Mouse (Mus musculus): Measurements from ENCODE around the gene Tmem150c. TPM values are rescaled to one million over a fixed set of nuclear protein-coding genes. Genes with fewer than 3 reads are reported as not detected.

Tmem150c gene
- polyA plus RNA-seq, 1 experiment from 2014 or later, result 5.2 TPM

DNA sequence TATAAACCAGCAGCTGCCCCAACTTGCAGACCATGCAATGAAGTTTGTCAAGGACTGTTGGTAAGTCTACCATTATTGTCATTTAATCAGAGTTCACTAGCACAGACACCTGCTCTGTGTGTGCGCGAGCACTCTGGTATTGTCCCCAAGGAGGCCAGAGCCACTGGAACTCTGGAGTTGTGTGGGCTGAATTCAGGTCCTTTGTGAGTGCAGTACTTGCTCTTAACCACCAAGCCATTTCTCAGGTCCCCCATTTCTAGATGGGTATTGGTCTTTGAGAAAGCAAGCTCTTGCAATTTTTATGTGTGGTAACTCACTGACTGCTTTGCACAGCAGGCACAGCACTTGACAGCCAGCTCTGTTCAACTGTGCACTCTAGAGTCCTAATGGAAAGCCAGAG, 127.5 kb downstream of the Tmem150c start:
- no peak overlapping the region for H3K27ac ChIP-seq (replicated peaks; ENCODE audit: low read depth, low read length)
- H3K4me3 ChIP-seq (ENCODE audit: low read depth, low read length), result no peak overlapping the region
- ATAC-seq (ENCODE audit: low read depth), result no peak
- H3K27me3 ChIP-seq (replicated peaks; ENCODE audit: control insufficient read depth, insufficient read depth, low read length), result no peaks in the 10 kb centered on the region
- H3K4me1 ChIP-seq (ENCODE audit: control insufficient read depth, insufficient read depth, low read length), result peaks cover 10% of the 10 kb centered on the region
- DNase-seq (ENCODE audit: low spot score), result no peak
- 89% methylated on average over 2 of the region's 2 CpGs for WGBS
- H3K4me2 ChIP-seq (ENCODE audit: low read depth, low read length), result no peak overlapping the region
- H3K36me3 ChIP-seq (ENCODE audit: control insufficient read depth, insufficient read depth, low read length), result peaks cover 56% of the 10 kb centered on the region
- no peak overlapping the region for H3K9ac ChIP-seq (ENCODE audit: low read depth, low read length)
- no peaks in the 10 kb centered on the region for H3K9me3 ChIP-seq (ENCODE audit: control insufficient read depth, low read length)

DNA sequence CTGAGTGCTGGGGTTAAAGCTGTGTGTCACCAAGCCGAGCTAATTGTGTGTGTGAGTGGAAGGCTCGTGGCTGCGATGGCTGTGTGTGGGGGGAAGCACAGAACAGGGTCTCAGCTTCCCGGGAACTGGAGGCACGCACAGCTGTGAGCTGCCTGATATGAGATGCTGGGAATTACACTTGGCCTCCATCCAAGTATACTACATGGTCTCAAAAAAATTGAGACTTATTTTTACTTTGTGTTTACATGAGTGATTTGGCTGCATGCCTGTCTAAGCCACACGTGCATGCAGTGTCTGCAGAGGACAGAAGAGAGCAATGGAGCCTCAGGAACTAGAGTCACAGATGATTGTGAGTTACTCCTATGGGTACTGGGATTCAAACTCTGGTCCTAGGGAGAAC, 129.5 kb downstream of the Tmem150c start:
- DNase-seq (ENCODE audit: low spot score) (peak; percentile 95), ATAC-seq (ENCODE audit: low read depth) (peak; percentile 82)
- Histone ChIP-seq H3K36me3 (ENCODE audit: control insufficient read depth, insufficient read depth, low read length) (peaks cover 37% of the 10 kb centered on the region), H3K9ac (ENCODE audit: low read depth, low read length) (no peak overlapping the region), H3K4me1 (ENCODE audit: control insufficient read depth, insufficient read depth, low read length) (peaks cover 6% of the 10 kb centered on the region), H3K4me2 (ENCODE audit: low read depth, low read length) (no peak overlapping the region), H3K27me3 (replicated peaks; ENCODE audit: control insufficient read depth, insufficient read depth, low read length) (no peaks in the 10 kb centered on the region), H3K9me3 (ENCODE audit: control insufficient read depth, low read length) (no peaks in the 10 kb centered on the region), H3K27ac (replicated peaks; ENCODE audit: low read depth, low read length) (peak overlapping the region; percentile 56; the same call in 1 of the 2 replicates), H3K4me3 (ENCODE audit: low read depth, low read length) (no peak overlapping the region)
- WGBS, result 8% methylated on average over 6 of the region's 6 CpGs

Other genes with a start within 250 kb of the Tmem150c start
- 127 and 140 TPM in 2 replicates for gene Hnrnpd, start 180.9 kb downstream of the Tmem150c start, polyA plus RNA-seq (2014; fragmentation: Nextera tagmentation; extraction: Ambion mirVana)
- gene 4930524J08Rik, start 180.7 kb downstream of the Tmem150c start, polyA plus RNA-seq (2014; fragmentation: Nextera tagmentation; extraction: Ambion mirVana), result 1.7 and 2.4 TPM in 2 replicates
- 148 and 178 TPM in 2 replicates for gene Hnrnpdl, start 120.1 kb downstream of the Tmem150c start, polyA plus RNA-seq (2014; fragmentation: Nextera tagmentation; extraction: Ambion mirVana)
- 37.2 and 37.6 TPM in 2 replicates for gene Enoph1, start 119.8 kb downstream of the Tmem150c start, polyA plus RNA-seq (2014; fragmentation: Nextera tagmentation; extraction: Ambion mirVana)

Data from embryonic facial prominence, embryonic 14.5 days (tissue).